Comparison of ENCODE assay signal across 18 mouse cellular contexts in genomic region chr17:36131516-36132265, GRCm38 (mm10). TPM values are rescaled to one million over a fixed set of nuclear protein-coding genes. Genes with fewer than 3 reads are reported as not detected.
DNase-seq lines count a peak whose midpoint lies in the region; ATAC-seq lines count a peak whose summit lies in the region.
"Had no signal": no experiment of that assay in that cellular context is flagged by ENCODE, and none has a peak within 500 bp of the region (broad histone marks: within the 10 kb centered on the region; RNA-seq: fewer than 3 reads in every experiment).

No protein-coding gene starts in this region.

- H3K36me3 ChIP-seq in heart, embryonic 10.5 days: no peaks in the 10 kb centered on the region
- no peaks in the 10 kb centered on the region for H3K36me3 ChIP-seq in forebrain, embryonic 12.5 days (replicated peaks)
- H3K36me3 ChIP-seq: midbrain, embryonic 10.5 days; stomach, embryonic 15.5 days had no signal

- no peaks in the 10 kb centered on the region for H3K9me3 ChIP-seq in heart, embryonic 10.5 days
- H3K9me3 ChIP-seq in forebrain, embryonic 12.5 days: no peaks in the 10 kb centered on the region
- H3K9me3 ChIP-seq: midbrain, embryonic 10.5 days; stomach, embryonic 15.5 days had no signal

- no peak overlapping the region for H3K27ac ChIP-seq in heart, embryonic 10.5 days
- no peak overlapping the region for H3K27ac ChIP-seq in forebrain, embryonic 12.5 days
- H3K27ac ChIP-seq: hindbrain, embryonic 14.5 days; left cerebral cortex, adult 2 months; midbrain, embryonic 10.5 days; stomach, embryonic 15.5 days had no signal

- H3K4me1 ChIP-seq in heart, embryonic 10.5 days: no peaks in the 10 kb centered on the region
- H3K4me1 ChIP-seq in forebrain, embryonic 12.5 days: no peaks in the 10 kb centered on the region
- H3K4me1 ChIP-seq: stomach, embryonic 15.5 days had no signal

- 59% methylated on average over 5 of the region's 5 CpGs for WGBS in heart, embryonic 10.5 days
- 65% methylated on average over 5 of the region's 5 CpGs for WGBS in forebrain, embryonic 12.5 days

- peak; percentile 79 for DNase-seq in heart, adult 11 months
- DNase-seq in heart, embryonic 10.5 days (ENCODE audit: low spot score): no peak
- DNase-seq in 3T3-L1 (ENCODE audit: low read depth, low spot score): peak; percentile 87
- peak; percentile 65 for DNase-seq in MN1 (ENCODE audit: low spot score)
- peak; percentile 69 for DNase-seq in naive thymus-derived CD4-positive, alpha-beta T cell, adult 2 months (ENCODE audit: low read depth)
- no peak for DNase-seq in urinary bladder, postnatal 4 days (ENCODE audit: low spot score in 2 of 2)
- no peak for DNase-seq in layer of hippocampus, adult 8-10 months (ENCODE audit: low spot score in 2 of 2)
- DNase-seq: adrenal gland, adult 2 months; cerebellum, adult 2 months; kidney, postnatal 14 days had no signal

- no peak overlapping the region for H3K4me3 ChIP-seq in heart, embryonic 10.5 days
- no peak overlapping the region for H3K4me3 ChIP-seq in forebrain, embryonic 12.5 days (replicated peaks)
- H3K4me3 ChIP-seq: left cerebral cortex, adult 2 months; midbrain, embryonic 10.5 days; stomach, embryonic 15.5 days had no signal

- no peak for ATAC-seq in forebrain, embryonic 12.5 days (ENCODE audit: low FRiP score)

- H3K9ac ChIP-seq in forebrain, embryonic 12.5 days: no peak overlapping the region
- H3K9ac ChIP-seq: hindbrain, embryonic 14.5 days; stomach, embryonic 15.5 days had no signal

- H3K4me2 ChIP-seq in forebrain, embryonic 12.5 days: no peak overlapping the region
- H3K4me2 ChIP-seq: heart, embryonic 11.5 days; hindbrain, embryonic 14.5 days; stomach, embryonic 15.5 days had no signal

- peaks cover 54% of the 10 kb centered on the region for H3K27me3 ChIP-seq in heart, embryonic 10.5 days (ENCODE audit: insufficient read depth, poor library complexity, severe bottlenecking)
- peaks cover 25% of the 10 kb centered on the region for H3K27me3 ChIP-seq in forebrain, embryonic 12.5 days
- H3K27me3 ChIP-seq: stomach, embryonic 15.5 days had no signal

RNA-seq across cellular contexts. Expression of gene Gm7030, which starts 2.5 kb away (rescaled TPM):
- polyA plus RNA-seq in heart, embryonic 10.5 days (2016; fragmentation: Nextera tagmentation; extraction: Ambion mirVana): not detected in 2 replicates
- under 1 TPM in 1 of 4 experiments, not detected in 3; 0.57 TPM for total RNA-seq in layer of hippocampus, adult 8-10 months (2022)
- not detected in 2 replicates for polyA plus RNA-seq in forebrain, embryonic 12.5 days (2016; fragmentation: Nextera tagmentation; extraction: Ambion mirVana)
- total RNA-seq: adrenal gland, adult 2 months; left cerebral cortex, adult 2 months had no signal
- polyA plus RNA-seq: adrenal gland, adult 2 months; cerebellum, adult 2 months; embryonic facial prominence, embryonic 14.5 days; heart, embryonic 11.5 days; hindbrain, embryonic 14.5 days; liver, embryonic 16.5 days; midbrain, embryonic 10.5 days; stomach, embryonic 15.5 days had no signal

RNA-seq across cellular contexts. Expression of gene Gm19684, which starts 10.2 kb away (rescaled TPM):
- polyA plus RNA-seq in heart, embryonic 10.5 days (2016; fragmentation: Nextera tagmentation; extraction: Ambion mirVana): not detected in 2 replicates
- total RNA-seq in layer of hippocampus, adult 8-10 months (2022): under 1 TPM in 3 of 4 experiments, not detected in 1; 0.22 to 0.61 (median 0.28) TPM
- not detected in 2 replicates for polyA plus RNA-seq in forebrain, embryonic 12.5 days (2016; fragmentation: Nextera tagmentation; extraction: Ambion mirVana)
- total RNA-seq: left cerebral cortex, adult 2 months had no signal
- polyA plus RNA-seq: cerebellum, adult 2 months; embryonic facial prominence, embryonic 14.5 days; heart, embryonic 11.5 days; hindbrain, embryonic 14.5 days; liver, embryonic 16.5 days; midbrain, embryonic 10.5 days; stomach, embryonic 15.5 days had no signal

RNA-seq across cellular contexts. Expression of gene Gm8909, which starts 36.6 kb away (rescaled TPM):
- 0.40 TPM in 1 of 2 replicates, not detected in the other for polyA plus RNA-seq in heart, embryonic 10.5 days (2016; fragmentation: Nextera tagmentation; extraction: Ambion mirVana)
- not detected for total RNA-seq in layer of hippocampus, adult 8-10 months (2022)
- polyA plus RNA-seq in forebrain, embryonic 12.5 days (2016; fragmentation: Nextera tagmentation; extraction: Ambion mirVana): not detected in 2 replicates
- total RNA-seq: adrenal gland, adult 2 months; left cerebral cortex, adult 2 months had no signal
- polyA plus RNA-seq: adrenal gland, adult 2 months; cerebellum, adult 2 months; embryonic facial prominence, embryonic 14.5 days; heart, embryonic 11.5 days; hindbrain, embryonic 14.5 days; liver, embryonic 16.5 days had no signal

RNA-seq across cellular contexts. Expression of gene H2-T3, which starts 58.4 kb away (rescaled TPM):
- not detected in 2 replicates for polyA plus RNA-seq in heart, embryonic 10.5 days (2016; fragmentation: Nextera tagmentation; extraction: Ambion mirVana)
- not detected for total RNA-seq in layer of hippocampus, adult 8-10 months (2022)
- polyA plus RNA-seq in forebrain, embryonic 12.5 days (2016; fragmentation: Nextera tagmentation; extraction: Ambion mirVana): not detected in 2 replicates
- total RNA-seq: adrenal gland, adult 2 months; left cerebral cortex, adult 2 months had no signal
- polyA plus RNA-seq: adrenal gland, adult 2 months; cerebellum, adult 2 months; embryonic facial prominence, embryonic 14.5 days; heart, embryonic 11.5 days; hindbrain, embryonic 14.5 days; midbrain, embryonic 10.5 days had no signal

Comparison
In these comparisons a context has a peak if more than half of its experiments do, and no peak if none do; other contexts are left out.
1. DNase-seq: peak in heart, adult 11 months (single experiment), 3T3-L1 (single experiment), MN1 (single experiment) and naive thymus-derived CD4-positive, alpha-beta T cell, adult 2 months (single experiment); none in heart, embryonic 10.5 days (single experiment), urinary bladder, postnatal 4 days (0 of 2) and layer of hippocampus, adult 8-10 months (0 of 2).